Mouse (Mus musculus): ENCODE data around the gene Sf3a2.
"Not testable (repeated sequence)": the region's sequence is repeated elsewhere in the genome, so short reads cannot be mapped to it uniquely, and the experiment has no call there.

DNA sequence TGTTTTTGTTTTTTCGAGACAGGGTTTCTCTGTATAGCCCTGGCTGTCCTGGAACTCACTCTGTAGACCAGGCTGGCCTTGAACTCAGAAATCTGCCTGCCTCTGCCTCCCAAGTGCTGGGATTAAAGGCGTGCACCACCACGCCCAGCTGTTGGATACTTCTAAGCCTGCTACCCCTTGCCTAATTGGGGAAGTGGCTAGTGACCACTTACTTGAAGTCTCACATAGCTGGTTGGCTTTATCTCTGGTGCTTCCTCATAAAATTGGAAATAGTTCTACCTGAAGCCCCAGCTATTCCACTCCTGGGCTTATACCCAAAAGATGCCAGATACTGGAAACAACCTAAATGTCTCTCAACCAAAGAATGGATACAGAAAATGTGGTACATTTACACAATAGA lies 18.3 kb downstream of the Sf3a2 start:
- TF ChIP-seq GATA1 (IDR thresholded peaks at IDR 0.05; ENCODE audit: borderline replicate concordance, low read length); FLI1 (IDR thresholded peaks at IDR 0.05; ENCODE audit: low read length): not testable (repeated sequence)
